Mouse (Mus musculus) activated CD4-positive, CD25-positive, alpha-beta regulatory T cell (primary cell): ENCODE results near the gene Nrp1. TPM values are rescaled to one million over a fixed set of nuclear protein-coding genes. Genes with fewer than 3 reads are reported as not detected.

Experiments
- polyA plus RNA-seq, 2 experiments: library from polyadenylated mRNA; unstranded; fragments of 100-300 nt; shearing (Covaris generic); gene quantifications; one replicate each; pipeline ENCODE4 v1.2.1; 2017

Nrp1 gene
- 100 to 1,000 TPM; 104 to 192 TPM for polyA plus RNA-seq

DNA sequence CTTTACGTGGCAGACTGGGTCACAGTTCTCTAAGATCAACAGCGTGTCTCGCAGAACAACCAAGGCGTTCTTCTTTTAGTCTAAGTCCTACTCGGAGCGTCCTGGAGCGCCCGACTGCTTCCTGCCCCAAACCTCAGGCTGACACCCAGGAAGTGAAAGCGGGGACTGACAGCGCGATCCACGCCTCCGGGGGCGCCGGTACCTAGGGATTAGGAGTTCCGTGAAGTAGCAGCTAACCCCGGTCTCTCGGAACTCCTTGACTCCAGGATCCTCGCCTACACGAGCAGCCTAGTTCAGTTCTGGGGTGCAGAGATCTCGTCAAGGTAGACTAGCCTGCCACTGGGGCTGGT lies at the start of gene Nrp1:
Gene Nrp1 (plus strand): TSS at position 199 of the 350 bp plus-strand sequence.

